Mouse (Mus musculus): Measurements from ENCODE around the gene Sp140.
"Not testable (repeated sequence)": the region's sequence is repeated elsewhere in the genome, so short reads cannot be mapped to it uniquely, and the experiment has no call there.

DNA sequence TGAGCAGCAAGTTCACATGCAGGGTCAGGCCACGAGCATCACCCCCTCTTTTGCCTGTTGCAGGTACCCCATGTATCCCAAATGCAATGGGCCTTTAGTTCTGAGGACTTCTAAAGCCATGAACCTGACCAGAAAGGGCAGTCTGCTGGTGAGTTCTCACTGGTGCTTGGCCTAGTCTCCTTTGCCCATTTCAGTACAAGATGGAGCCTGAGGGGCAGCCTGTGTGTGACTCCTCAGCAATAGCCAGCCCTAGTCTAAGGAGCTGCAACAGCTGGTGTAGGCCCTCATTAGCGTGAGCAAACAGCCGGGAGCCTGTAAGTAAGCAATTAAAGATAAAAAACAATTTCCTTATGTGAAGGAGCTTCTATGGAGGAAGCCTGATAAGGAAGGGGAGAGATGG, 19.6 kb upstream of the Sp140 start:
- not testable (repeated sequence) for TF ChIP-seq CTCF (IDR thresholded peaks at IDR 0.05; ENCODE audit: control insufficient read depth, insufficient read depth, low read length); POLR2A (IDR thresholded peaks at IDR 0.05; ENCODE audit: borderline replicate concordance, control insufficient read depth, low read depth, low read length)
